In genomic region chr1:51624551-51624950, GRCm38 (mm10) we compare ENCODE assay signal across 23 mouse cellular contexts.
DNase-seq lines count a peak whose midpoint lies in the region; ATAC-seq and TF ChIP-seq lines count a peak whose summit lies in the region.
"Had no signal": no experiment of that assay in that cellular context is flagged by ENCODE, and none has a peak within 500 bp of the region (broad histone marks: within the 10 kb centered on the region; RNA-seq: fewer than 3 reads in every experiment).

No protein-coding gene starts in this region.

- 69% methylated on average over 2 of the region's 2 CpGs for WGBS in lung, postnatal 0 days
- WGBS in large intestine, adult 2 months, result 26% methylated on average over 2 of the region's 2 CpGs
- 55% methylated on average over 2 of the region's 2 CpGs for WGBS in stomach, postnatal 0 days
- WGBS in forebrain, postnatal 0 days, result 87% methylated on average over 2 of the region's 2 CpGs

- no peaks in the 10 kb centered on the region for H3K4me1 ChIP-seq in lung, postnatal 0 days (ENCODE audit: insufficient read depth, low read depth, low read length)
- H3K4me1 ChIP-seq in stomach, postnatal 0 days (replicated peaks; ENCODE audit: control insufficient read depth, insufficient read depth), result no peaks in the 10 kb centered on the region
- H3K4me1 ChIP-seq in forebrain, postnatal 0 days (ENCODE audit: insufficient read depth), result no peaks in the 10 kb centered on the region
- H3K4me1 ChIP-seq: heart, embryonic 15.5 days; neural tube, embryonic 12.5 days had no signal

- TF ChIP-seq CTCF in lung, postnatal 0 days (IDR thresholded peaks at IDR 0.05), result no peak
- TF ChIP-seq CTCF in stomach, postnatal 0 days (IDR thresholded peaks at IDR 0.05; ENCODE audit: low read depth), result no peak
- no peak for TF ChIP-seq CTCF in layer of hippocampus, adult 2 months (conservative IDR thresholded peaks at IDR 0.05)
- no peak for TF ChIP-seq CTCF in forebrain, postnatal 0 days (IDR thresholded peaks at IDR 0.05; ENCODE audit: low read depth)

- H3K27ac ChIP-seq in lung, postnatal 0 days (ENCODE audit: low read length), result no peak overlapping the region
- H3K27ac ChIP-seq in stomach, postnatal 0 days (replicated peaks), result no peak overlapping the region
- H3K27ac ChIP-seq in layer of hippocampus, adult 2 months, result no peak overlapping the region
- H3K27ac ChIP-seq in forebrain, postnatal 0 days (ENCODE audit: low read depth, low read length), result no peak overlapping the region
- H3K27ac ChIP-seq: heart, embryonic 15.5 days; neural tube, embryonic 12.5 days had no signal

- H3K4me2 ChIP-seq in lung, postnatal 0 days (replicated peaks; ENCODE audit: low read depth, low read length), result no peak overlapping the region
- no peak overlapping the region for H3K4me2 ChIP-seq in stomach, postnatal 0 days (replicated peaks; ENCODE audit: low read depth)
- H3K4me2 ChIP-seq in forebrain, postnatal 0 days (ENCODE audit: low read depth), result no peak overlapping the region
- H3K4me2 ChIP-seq: heart, embryonic 15.5 days; liver, embryonic 11.5 days; neural tube, embryonic 12.5 days had no signal

- no peak overlapping the region for H3K4me3 ChIP-seq in lung, postnatal 0 days (ENCODE audit: low read depth, low read length)
- H3K4me3 ChIP-seq in stomach, postnatal 0 days (ENCODE audit: low read depth, low read length), result no peak overlapping the region
- no peak overlapping the region for H3K4me3 ChIP-seq in layer of hippocampus, adult 2 months
- no peak overlapping the region for H3K4me3 ChIP-seq in forebrain, postnatal 0 days (ENCODE audit: low read depth, low read length)
- H3K4me3 ChIP-seq: heart, embryonic 15.5 days; neural tube, embryonic 12.5 days had no signal

- H3K36me3 ChIP-seq in lung, postnatal 0 days (ENCODE audit: insufficient read depth, low read length), result no peaks in the 10 kb centered on the region
- H3K36me3 ChIP-seq in stomach, postnatal 0 days (ENCODE audit: control insufficient read depth, insufficient read depth, low read length), result no peaks in the 10 kb centered on the region
- no peaks in the 10 kb centered on the region for H3K36me3 ChIP-seq in forebrain, postnatal 0 days (ENCODE audit: insufficient read depth)
- H3K36me3 ChIP-seq: heart, embryonic 15.5 days; neural tube, embryonic 12.5 days had no signal

- no peaks in the 10 kb centered on the region for H3K27me3 ChIP-seq in lung, postnatal 0 days (replicated peaks; ENCODE audit: insufficient read depth, low read length)
- H3K27me3 ChIP-seq in stomach, postnatal 0 days (ENCODE audit: control insufficient read depth, insufficient read depth, low read length), result no peaks in the 10 kb centered on the region
- H3K27me3 ChIP-seq in forebrain, postnatal 0 days (ENCODE audit: insufficient read depth, low read length), result no peaks in the 10 kb centered on the region
- H3K27me3 ChIP-seq: heart, embryonic 15.5 days; neural tube, embryonic 12.5 days had no signal

- no peak overlapping the region for H3K9ac ChIP-seq in lung, postnatal 0 days (replicated peaks; ENCODE audit: low read depth)
- H3K9ac ChIP-seq in stomach, postnatal 0 days (ENCODE audit: low read length), result no peak overlapping the region
- H3K9ac ChIP-seq in forebrain, postnatal 0 days, result no peak overlapping the region
- H3K9ac ChIP-seq: heart, embryonic 15.5 days; neural tube, embryonic 12.5 days had no signal

- no peak for ATAC-seq in lung, postnatal 0 days
- ATAC-seq in stomach, postnatal 0 days (ENCODE audit: low FRiP score, low TSS enrichment), result peak; percentile 89
- ATAC-seq in forebrain, postnatal 0 days, result no peak
- ATAC-seq: hindbrain, embryonic 16.5 days had no signal

- peak; percentile 24 for DNase-seq in lung, postnatal 0 days (ENCODE audit: low spot score)
- DNase-seq in lung, postnatal 14 days, result no peak
- DNase-seq in R1 (ENCODE audit: low read depth, low spot score), result peak; percentile 96
- DNase-seq in large intestine, adult 2 months (ENCODE audit: low read depth, low spot score), result peak; percentile 44
- DNase-seq in stomach, postnatal 0 days (ENCODE audit: low spot score), result peak; percentile 45
- no peak for DNase-seq in layer of hippocampus, adult 2 months (ENCODE audit: low spot score in 2 of 2)
- DNase-seq in forebrain, postnatal 0 days, result no peak
- no peak for DNase-seq in gastrocnemius, adult 8-10 months (ENCODE audit: low spot score in 2 of 2)
- DNase-seq: adrenal gland, postnatal 14 days; cerebellum, adult 11 months; cerebellum, postnatal 36 days; gastrocnemius, postnatal 14 days; heart, adult 18-20 months; heart, postnatal 4 days; kidney, postnatal 36 days; lung, adult 18-20 months; lung, postnatal 36 days; right cerebral cortex, postnatal 14 days; spleen, adult 18-20 months had no signal

- no peak for TF ChIP-seq EP300 in lung, postnatal 0 days (IDR thresholded peaks at IDR 0.05)
- TF ChIP-seq EP300 in stomach, postnatal 0 days (optimal IDR thresholded peaks at IDR 0.05), result no peak

- H3K9me3 ChIP-seq in lung, postnatal 0 days (ENCODE audit: low read length), result no peaks in the 10 kb centered on the region
- no peaks in the 10 kb centered on the region for H3K9me3 ChIP-seq in stomach, postnatal 0 days (ENCODE audit: control insufficient read depth, low read length)
- no peaks in the 10 kb centered on the region for H3K9me3 ChIP-seq in forebrain, postnatal 0 days (ENCODE audit: low read length)
- H3K9me3 ChIP-seq: heart, embryonic 15.5 days; neural tube, embryonic 12.5 days had no signal

Comparison
In these comparisons a context has a peak if more than half of its experiments do, and no peak if none do; other contexts are left out.
1. DNase-seq: peak in lung, postnatal 0 days (single experiment), R1 (single experiment), large intestine, adult 2 months (single experiment) and stomach, postnatal 0 days (single experiment); none in lung, postnatal 14 days (single experiment), layer of hippocampus, adult 2 months (0 of 2), forebrain, postnatal 0 days (single experiment) and gastrocnemius, adult 8-10 months (0 of 2).